Mouse (Mus musculus): ENCODE measurements around the gene Leng8.

Gene Leng8

GRCm38 (mm10) chr7:4136771-4137531 is at the start of gene Leng8:
Gene Leng8 (plus strand): TSS chr7:4137039.
- CTCF ChIA-PET: interaction anchor here (0.6 kb wide), 1 partner anchor 30 kb away, joined by 6 read pairs; no protein-coding TSS in a partner anchor

- CTCF ChIA-PET: no interaction called here
These were observed 49.5 kb upstream of the Leng8 start for GRCm38 (mm10) chr7:4087238-4087895.

- CTCF ChIA-PET: no interaction called here
These were observed 48.9 kb upstream of the Leng8 start for GRCm38 (mm10) chr7:4087896-4088480.

GRCm38 (mm10) chr7:4088679-4089078 is 48.2 kb upstream of the Leng8 start:
- CTCF ChIA-PET: interaction anchor here (0.6 kb wide), 1 partner anchor 154 kb away, joined by 3 read pairs; no protein-coding TSS in a partner anchor

GRCm38 (mm10) chr7:4091170-4091569 is 45.7 kb upstream of the Leng8 start:
- CTCF ChIA-PET: interaction anchor here (0.6 kb wide), 1 partner anchor 45 kb away, joined by 10 read pairs; no protein-coding TSS in a partner anchor

GRCm38 (mm10) chr7:4098301-4098700 is 38.5 kb upstream of the Leng8 start:
- CTCF ChIA-PET: no interaction called here

- CTCF ChIA-PET: no interaction called here
These were observed 38.0 kb upstream of the Leng8 start for GRCm38 (mm10) chr7:4098832-4099231.

- CTCF ChIA-PET: no interaction called here
These were observed 35.7 kb upstream of the Leng8 start for GRCm38 (mm10) chr7:4101144-4101543.

GRCm38 (mm10) chr7:4103411-4103810 is 33.4 kb upstream of the Leng8 start:
- CTCF ChIA-PET: no interaction called here

GRCm38 (mm10) chr7:4111766-4112165 is 25.1 kb upstream of the Leng8 start:
- CTCF ChIA-PET: no interaction called here

GRCm38 (mm10) chr7:4117050-4117814 is 19.6 kb upstream of the Leng8 start:
- CTCF ChIA-PET: no interaction called here

- CTCF ChIA-PET: interaction anchor here (0.5 to 0.7 kb wide), 3 partner anchors 27 to 797 kb away, joined by 3 to 14 read pairs (median 5); no protein-coding TSS in a partner anchor
These were observed 17.4 kb upstream of the Leng8 start, which contains the start of gene Ttyh1 for GRCm38 (mm10) chr7:4119344-4119902. Gene Ttyh1 (plus strand): TSS chr7:4119408.

GRCm38 (mm10) chr7:4119976-4120921 is 16.6 kb upstream of the Leng8 start:
- CTCF ChIA-PET: interaction anchor here (0.5 to 0.7 kb wide), 5 partner anchors 27 to 917 kb away, joined by 3 to 14 read pairs (median 5); no protein-coding TSS in a partner anchor

GRCm38 (mm10) chr7:4122076-4122768 is 14.6 kb upstream of the Leng8 start:
- CTCF ChIA-PET: no interaction called here

GRCm38 (mm10) chr7:4122783-4123182 is 14.1 kb upstream of the Leng8 start:
- CTCF ChIA-PET: no interaction called here

- CTCF ChIA-PET: no interaction called here
These were observed 13.1 kb upstream of the Leng8 start for GRCm38 (mm10) chr7:4123732-4124131.

- CTCF ChIA-PET: no interaction called here
These were observed 12.5 kb upstream of the Leng8 start for GRCm38 (mm10) chr7:4124315-4124759.

- CTCF ChIA-PET: interaction anchor here (0.5 kb wide), 1 partner anchor 97 kb away, joined by 3 read pairs; no protein-coding TSS in a partner anchor
These were observed 12.0 kb upstream of the Leng8 start for GRCm38 (mm10) chr7:4124856-4125255.

GRCm38 (mm10) chr7:4125306-4125705 is 11.5 kb upstream of the Leng8 start:
- CTCF ChIA-PET: interaction anchor here (0.5 kb wide), 1 partner anchor 97 kb away, joined by 3 read pairs; no protein-coding TSS in a partner anchor
